Mouse (Mus musculus) cortical plate, adult 2 months (tissue): ENCODE measurements around the gene Abcb11.

Experiments
- CTCF ChIP-seq: fragments of 200-500 bp; IDR thresholded peaks from 2 replicates; pipeline ENCODE4 v1.5.1; 2011; ENCODE audit warnings: mild to moderate bottlenecking, control low read depth, low read length; ENCODE audit not compliant: insufficient read depth; ENCODE audit errors: extremely low read depth
- POLR2A ChIP-seq: fragments of 200-500 bp; IDR thresholded peaks from 2 replicates; pipeline ENCODE4 v1.6.1; 2011; ENCODE audit warnings: mild to moderate bottlenecking, low read length, control low read depth; ENCODE audit not compliant: insufficient read depth; ENCODE audit errors: extremely low read depth

- TF ChIP-seq CTCF (no peak), POLR2A (no peak)
Measured at GRCm38 (mm10) chr2:69364831-69365230, 22.4 kb upstream of the Abcb11 start.
